Mouse (Mus musculus): Measurements from ENCODE around the gene Lingo4. TPM values are rescaled to one million over a fixed set of nuclear protein-coding genes. Genes with fewer than 3 reads are reported as not detected.

Lingo4 gene
- polyA plus RNA-seq, 1 experiment from 2014 or later = 0.13 TPM

- H3K9ac ChIP-seq = no peak overlapping the region
- no peak for ATAC-seq (ENCODE audit: insufficient number of reproducible peaks, insufficient read depth, low FRiP score, low TSS enrichment, low read depth)
- no peak overlapping the region for H3K27ac ChIP-seq
- H3K4me3 ChIP-seq = no peak overlapping the region
- H3K36me3 ChIP-seq = no peaks in the 10 kb centered on the region
- WGBS = 97% methylated on average over 16 of the region's 16 CpGs
- no peaks in the 10 kb centered on the region for H3K9me3 ChIP-seq
- no peaks in the 10 kb centered on the region for H3K4me1 ChIP-seq
- no peak overlapping the region for H3K4me2 ChIP-seq
- H3K27me3 ChIP-seq = no peaks in the 10 kb centered on the region
Measured at GRCm38 (mm10) chr3:94389420-94389819, 8.9 kb upstream of the Lingo4 start.

DNA sequence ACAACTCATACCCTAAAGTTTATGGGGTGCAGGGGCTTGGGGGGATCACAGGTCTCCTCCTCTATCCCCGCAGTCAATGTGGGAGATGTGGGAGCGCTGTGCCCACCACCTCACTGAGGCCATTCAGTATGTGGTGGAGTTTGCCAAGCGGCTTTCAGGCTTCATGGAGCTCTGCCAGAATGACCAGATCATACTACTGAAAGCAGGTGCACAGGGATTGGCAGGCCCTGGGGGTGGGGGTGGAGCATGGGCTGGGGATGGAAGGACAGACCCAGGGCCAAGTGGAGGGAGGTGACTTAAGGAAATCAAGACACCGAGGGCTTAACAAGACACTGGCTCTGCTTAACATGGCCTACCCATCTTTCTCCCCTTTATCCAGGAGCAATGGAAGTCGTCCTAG is 7.3 kb upstream of the Lingo4 start:
- 74% methylated on average over 5 of the region's 5 CpGs for WGBS

GRCm38 (mm10) chr3:94392128-94392527 is 6.2 kb upstream of the Lingo4 start:
- Histone ChIP-seq H3K4me3 (no peak overlapping the region), H3K4me1 (no peaks in the 10 kb centered on the region), H3K36me3 (no peaks in the 10 kb centered on the region), H3K27ac (no peak overlapping the region), H3K4me2 (no peak overlapping the region), H3K27me3 (peaks cover 17% of the 10 kb centered on the region), H3K9ac (no peak overlapping the region), H3K9me3 (no peaks in the 10 kb centered on the region)
- no peak for ATAC-seq (ENCODE audit: insufficient number of reproducible peaks, insufficient read depth, low FRiP score, low TSS enrichment, low read depth)
- 80% methylated on average over 2 of the region's 2 CpGs for WGBS

More for the DNA sequence above, 7.3 kb upstream of the Lingo4 start:
- H3K9ac ChIP-seq = no peak overlapping the region
- no peak for ATAC-seq (ENCODE audit: insufficient number of reproducible peaks, insufficient read depth, low FRiP score, low TSS enrichment, low read depth)
- no peaks in the 10 kb centered on the region for H3K4me1 ChIP-seq
- H3K4me3 ChIP-seq = no peak overlapping the region
- no peak overlapping the region for H3K4me2 ChIP-seq
- H3K27ac ChIP-seq = no peak overlapping the region
- H3K9me3 ChIP-seq = no peaks in the 10 kb centered on the region
- no peaks in the 10 kb centered on the region for H3K36me3 ChIP-seq
- peaks cover 8% of the 10 kb centered on the region; the same call in 1 of the 2 replicates for H3K27me3 ChIP-seq

- Histone ChIP-seq H3K36me3 (no peaks in the 10 kb centered on the region), H3K4me1 (no peaks in the 10 kb centered on the region), H3K27me3 (peaks cover 26% of the 10 kb centered on the region), H3K9me3 (no peaks in the 10 kb centered on the region), H3K4me2 (no peak overlapping the region), H3K9ac (no peak overlapping the region), H3K4me3 (no peak overlapping the region), H3K27ac (no peak overlapping the region)
- 63% methylated on average over 4 of the region's 4 CpGs for WGBS
- no peak for ATAC-seq (ENCODE audit: insufficient number of reproducible peaks, insufficient read depth, low FRiP score, low TSS enrichment, low read depth)
Measured at GRCm38 (mm10) chr3:94393049-94393448, 5.3 kb upstream of the Lingo4 start.

GRCm38 (mm10) chr3:94396336-94396735 is 2.0 kb upstream of the Lingo4 start:
- Histone ChIP-seq H3K9ac (no peak overlapping the region), H3K4me2 (no peak overlapping the region), H3K4me1 (peaks cover 11% of the 10 kb centered on the region; the same call in 1 of the 2 replicates), H3K27ac (no peak overlapping the region), H3K9me3 (no peaks in the 10 kb centered on the region), H3K27me3 (peaks cover 59% of the 10 kb centered on the region), H3K36me3 (no peaks in the 10 kb centered on the region), H3K4me3 (no peak overlapping the region)
- ATAC-seq (ENCODE audit: insufficient number of reproducible peaks, insufficient read depth, low FRiP score, low TSS enrichment, low read depth) = no peak
- WGBS = 71% methylated on average over 1 of the region's 1 CpGs

DNA sequence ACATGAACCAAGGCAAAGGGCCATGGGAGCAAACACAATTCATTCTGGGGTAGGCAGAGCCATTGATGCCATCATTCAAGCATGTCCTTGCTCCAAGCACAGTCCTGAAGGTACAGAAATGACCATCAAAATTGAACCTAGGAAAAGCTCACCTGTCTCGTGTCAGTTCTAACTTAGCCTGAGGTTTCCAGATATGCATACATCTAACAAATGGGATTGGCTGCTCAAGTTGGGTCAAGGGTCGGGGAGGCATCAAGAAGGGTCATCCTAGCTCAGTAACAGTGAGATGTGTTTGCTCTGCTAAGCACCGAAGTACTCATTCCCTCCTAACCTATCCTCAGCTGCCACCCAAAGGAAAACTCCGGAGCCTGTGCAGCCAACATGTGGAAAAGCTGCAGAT is 1.5 kb upstream of the Lingo4 start:
- no peak for ATAC-seq (ENCODE audit: insufficient number of reproducible peaks, insufficient read depth, low FRiP score, low TSS enrichment, low read depth)
- Histone ChIP-seq H3K27me3 (peaks cover 64% of the 10 kb centered on the region), H3K9me3 (no peaks in the 10 kb centered on the region), H3K4me2 (no peak overlapping the region), H3K27ac (no peak overlapping the region), H3K4me3 (no peak overlapping the region), H3K9ac (no peak overlapping the region), H3K4me1 (peaks cover 11% of the 10 kb centered on the region; the same call in 1 of the 2 replicates), H3K36me3 (no peaks in the 10 kb centered on the region)
- 77% methylated on average over 4 of the region's 4 CpGs for WGBS

GRCm38 (mm10) chr3:94398943-94399481 is 695 bp downstream of the Lingo4 start:
- peak overlapping the region; percentile 68 for H3K9ac ChIP-seq
- H3K4me1 ChIP-seq = peaks cover 20% of the 10 kb centered on the region; the same call in 1 of the 2 replicates
- ATAC-seq (ENCODE audit: insufficient number of reproducible peaks, insufficient read depth, low FRiP score, low TSS enrichment, low read depth) = no peak
- no peaks in the 10 kb centered on the region for H3K36me3 ChIP-seq
- H3K4me2 ChIP-seq = peak overlapping the region; percentile 63
- H3K27ac ChIP-seq = no peak overlapping the region
- H3K9me3 ChIP-seq = no peaks in the 10 kb centered on the region
- 3% methylated on average over 20 of the region's 20 CpGs for WGBS
- H3K4me3 ChIP-seq = peak overlapping the region; percentile 34
- H3K27me3 ChIP-seq = peaks cover 84% of the 10 kb centered on the region

GRCm38 (mm10) chr3:94399663-94400310 is 1.5 kb downstream of the Lingo4 start:
- Histone ChIP-seq H3K9ac (no peak overlapping the region), H3K27me3 (peaks cover 87% of the 10 kb centered on the region), H3K27ac (no peak overlapping the region), H3K4me2 (peak overlapping the region; percentile 63), H3K9me3 (no peaks in the 10 kb centered on the region), H3K36me3 (no peaks in the 10 kb centered on the region), H3K4me1 (peaks cover 28% of the 10 kb centered on the region), H3K4me3 (peak overlapping the region; percentile 34; the same call in 1 of the 2 replicates)
- WGBS = 38% methylated on average over 5 of the region's 5 CpGs
- no peak for ATAC-seq (ENCODE audit: insufficient number of reproducible peaks, insufficient read depth, low FRiP score, low TSS enrichment, low read depth)

GRCm38 (mm10) chr3:94402451-94402850 is 4.1 kb downstream of the Lingo4 start:
- no peaks in the 10 kb centered on the region for H3K36me3 ChIP-seq
- H3K4me3 ChIP-seq = no peak overlapping the region
- 53% methylated on average over 8 of the region's 8 CpGs for WGBS
- no peak overlapping the region for H3K4me2 ChIP-seq
- H3K27ac ChIP-seq = no peak overlapping the region
- H3K9ac ChIP-seq = no peak overlapping the region
- no peaks in the 10 kb centered on the region for H3K9me3 ChIP-seq
- peaks cover 30% of the 10 kb centered on the region for H3K4me1 ChIP-seq
- no peak for ATAC-seq (ENCODE audit: insufficient number of reproducible peaks, insufficient read depth, low FRiP score, low TSS enrichment, low read depth)
- peaks cover 74% of the 10 kb centered on the region for H3K27me3 ChIP-seq

GRCm38 (mm10) chr3:94404366-94405054 is 6.2 kb downstream of the Lingo4 start:
- Histone ChIP-seq H3K4me2 (no peak overlapping the region), H3K9ac (no peak overlapping the region), H3K27me3 (peaks cover 53% of the 10 kb centered on the region), H3K36me3 (no peaks in the 10 kb centered on the region), H3K9me3 (no peaks in the 10 kb centered on the region), H3K4me3 (no peak overlapping the region), H3K27ac (no peak overlapping the region), H3K4me1 (peaks cover 20% of the 10 kb centered on the region)
- ATAC-seq (ENCODE audit: insufficient number of reproducible peaks, insufficient read depth, low FRiP score, low TSS enrichment, low read depth) = no peak
- WGBS = 24% methylated on average over 7 of the region's 7 CpGs

DNA sequence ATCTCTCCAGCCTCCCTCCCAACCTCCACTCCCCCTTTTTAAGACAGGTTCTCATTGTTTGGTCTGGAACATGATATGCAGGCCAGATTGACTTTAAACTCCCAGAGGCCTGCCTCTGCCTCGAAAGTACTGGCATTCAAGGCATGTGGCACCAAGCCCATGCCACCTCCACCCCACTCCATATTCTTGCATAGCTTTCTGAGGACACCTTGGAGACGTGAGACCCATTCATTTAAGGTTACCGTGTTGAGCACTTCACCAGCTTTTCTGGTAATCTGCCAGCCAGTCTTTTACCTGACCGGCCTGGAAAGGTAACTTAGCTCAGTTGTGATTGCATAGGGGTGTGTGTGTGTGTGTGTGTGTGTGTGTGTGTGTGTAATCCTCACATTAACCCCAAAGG is 7.2 kb downstream of the Lingo4 start:
- no peak for ATAC-seq (ENCODE audit: insufficient number of reproducible peaks, insufficient read depth, low FRiP score, low TSS enrichment, low read depth)
- 60% methylated on average over 4 of the region's 4 CpGs for WGBS
- no peak overlapping the region for H3K9ac ChIP-seq

GRCm38 (mm10) chr3:94412530-94412929 is 14.2 kb downstream of the Lingo4 start:
- peak; percentile 22; the same call in 1 of the 2 replicates for ATAC-seq (ENCODE audit: insufficient number of reproducible peaks, insufficient read depth, low FRiP score, low TSS enrichment, low read depth)
- Histone ChIP-seq H3K4me2 (peak overlapping the region; percentile 82), H3K9ac (peak overlapping the region; percentile 57)

More for the DNA sequence above, 7.2 kb downstream of the Lingo4 start:
- no peak overlapping the region for H3K4me3 ChIP-seq
- no peak overlapping the region for H3K4me2 ChIP-seq
- H3K36me3 ChIP-seq = no peaks in the 10 kb centered on the region
- no peak overlapping the region for H3K27ac ChIP-seq
- peaks cover 45% of the 10 kb centered on the region for H3K27me3 ChIP-seq
- H3K4me1 ChIP-seq = peaks cover 19% of the 10 kb centered on the region
- no peaks in the 10 kb centered on the region for H3K9me3 ChIP-seq

More at GRCm38 (mm10) chr3:94412530-94412929, 14.2 kb downstream of the Lingo4 start:
- H3K9me3 ChIP-seq = no peaks in the 10 kb centered on the region
- H3K4me3 ChIP-seq = peak overlapping the region; percentile 47
- no peaks in the 10 kb centered on the region for H3K36me3 ChIP-seq
- peaks cover 20% of the 10 kb centered on the region for H3K27me3 ChIP-seq
- H3K4me1 ChIP-seq = peaks cover 5% of the 10 kb centered on the region
- no peak overlapping the region for H3K27ac ChIP-seq
- 13% methylated on average over 25 of the region's 25 CpGs for WGBS

Measured in embryonic facial prominence, embryonic 13.5 days (tissue).